Mouse (Mus musculus) hindbrain, embryonic 13.5 days (tissue): ENCODE results near the gene Rbm6. TPM values are rescaled to one million over a fixed set of nuclear protein-coding genes. Genes with fewer than 3 reads are reported as not detected.

Experiments
- polyA plus RNA-seq: library from polyadenylated mRNA; unstranded; fragments of >200 nt; fragmentation: Nextera tagmentation; extraction: Ambion mirVana; gene quantifications from 2 replicates; pipeline ENCODE4 v1.2.1, GENCODE M21; 2015

Rbm6 gene
- polyA plus RNA-seq, 1 experiment from 2014 or later, result 122 TPM

Other genes with a start within 250 kb of the Rbm6 start
- 335 and 338 TPM in 2 replicates for gene Gnai2, start 237.9 kb downstream of the Rbm6 start, polyA plus RNA-seq
- 25.3 and 26.2 TPM in 2 replicates for gene Slc38a3, start 203.7 kb downstream of the Rbm6 start, polyA plus RNA-seq
- 1.8 TPM in 2 replicates for gene Gnat1, start 193.5 kb downstream of the Rbm6 start, polyA plus RNA-seq
- gene Sema3f, start 162.8 kb downstream of the Rbm6 start, polyA plus RNA-seq, result 16.4 and 17.0 TPM in 2 replicates
- 277 and 286 TPM in 2 replicates for gene Rbm5, start 102.2 kb downstream of the Rbm6 start, polyA plus RNA-seq
- 25.2 and 25.5 TPM in 2 replicates for gene Mon1a, start 14.9 kb upstream of the Rbm6 start, polyA plus RNA-seq
- 1.8 and 2.1 TPM in 2 replicates for gene Mst1r, start 33.6 kb upstream of the Rbm6 start, polyA plus RNA-seq
- gene Actl11, start 55.2 kb upstream of the Rbm6 start, polyA plus RNA-seq, result not detected in 2 replicates
- 12.4 and 13.3 TPM in 2 replicates for gene Camkv, start 62.4 kb upstream of the Rbm6 start, polyA plus RNA-seq
- 7.7 and 9.5 TPM in 2 replicates for gene Traip, start 76.9 kb upstream of the Rbm6 start, polyA plus RNA-seq
- gene Uba7, start 102.3 kb upstream of the Rbm6 start, polyA plus RNA-seq, result 4.8 and 5.8 TPM in 2 replicates
- 1.1 and 1.4 TPM in 2 replicates for gene Gm20661, start 109.8 kb upstream of the Rbm6 start, polyA plus RNA-seq
- gene Inka1, start 112.6 kb upstream of the Rbm6 start, polyA plus RNA-seq, result 20.2 and 21.3 TPM in 2 replicates
- gene Cdhr4, start 119.3 kb upstream of the Rbm6 start, polyA plus RNA-seq, result 2.0 and 2.6 TPM in 2 replicates
- 0.60 and 0.79 TPM in 2 replicates for gene Gm20662, start 123.1 kb upstream of the Rbm6 start, polyA plus RNA-seq
- 103 and 107 TPM in 2 replicates for gene Ip6k1, start 129.3 kb upstream of the Rbm6 start, polyA plus RNA-seq
- 20.1 and 21.1 TPM in 2 replicates for gene Gmppb, start 176.0 kb upstream of the Rbm6 start, polyA plus RNA-seq
- gene Amigo3, start 179.9 kb upstream of the Rbm6 start, polyA plus RNA-seq, result 3.1 and 3.4 TPM in 2 replicates
- not detected in 2 replicates for gene Mst1, start 207.2 kb upstream of the Rbm6 start, polyA plus RNA-seq
- 42.8 and 43.1 TPM in 2 replicates for gene Rnf123, start 210.1 kb upstream of the Rbm6 start, polyA plus RNA-seq
- 57.7 and 57.8 TPM in 2 replicates for gene Apeh, start 221.4 kb upstream of the Rbm6 start, polyA plus RNA-seq